Mouse (Mus musculus): ENCODE data around the gene Scamp5.

- no peak for TF ChIP-seq CTCF (IDR thresholded peaks at IDR 0.05; ENCODE audit: borderline replicate concordance, control insufficient read depth, extremely low read depth, insufficient read depth, low read length, poor library complexity)
- TF ChIP-seq POLR2A (IDR thresholded peaks at IDR 0.05; ENCODE audit: control insufficient read depth, extremely low read depth, insufficient read depth, low read length, poor library complexity), result no peak
These were observed 48.2 kb downstream of the Scamp5 start for GRCm38 (mm10) chr9:57419521-57420267.

Data from thymus, adult 2 months (tissue).